Comparison of ENCODE assay signal across 1 mouse cellular context in genomic region chr17:31089848-31090247, GRCm38 (mm10).
TF ChIP-seq lines count a peak whose summit lies in the region.

No protein-coding gene starts in this region.

TF ChIP-seq in MEL, 35 proteins besides CTCF, POLR2A, EP300 and RAD21 (continued from another document):
- TF ChIP-seq POLR2AphosphoS5 (IDR thresholded peaks at IDR 0.05; ENCODE audit: borderline replicate concordance, low read depth, low read length) (no peak), HCFC1 (IDR thresholded peaks at IDR 0.05; ENCODE audit: low read depth, low read length) (peak; percentile 55; the same call in 1 of the 2 replicates), GABPA (IDR thresholded peaks at IDR 0.05; ENCODE audit: low read depth, low read length) (no peak), MXI1 (IDR thresholded peaks at IDR 0.05; ENCODE audit: low read depth, low read length) (0 out of 2 replicates have a peak, but pooled peaks have one; percentile 24)
